Mouse (Mus musculus): Measurements from ENCODE around the gene Gpr162. TPM values are rescaled to one million over a fixed set of nuclear protein-coding genes. Genes with fewer than 3 reads are reported as not detected.

The Gpr162 gene
- 147 TPM for polyA plus RNA-seq (2015; fragmentation: Illumina TruSeq; extraction: RNeasy Lipid Tissue Mini Kit (QIAGEN cat#74804); ENCODE audit: low read depth, low replicate concordance)

GRCm38 (mm10) chr6:124863658-124864298 is at the start of gene Gpr162:
TSS of gene Gpr162 (minus strand) at chr6:124863983.

GRCm38 (mm10) chr6:124911533-124912218 is 47.9 kb upstream of the Gpr162 start, which contains the start of gene Lag3:
TSS of gene Lag3 (minus strand) at chr6:124911705.

GRCm38 (mm10) chr6:124887986-124888385 is 24.2 kb upstream of the Gpr162 start, which contains the start of gene Cd4:
TSS of gene Cd4 (minus strand) at chr6:124888221.

GRCm38 (mm10) chr6:124856916-124857839 is 6.6 kb downstream of the Gpr162 start, which contains the start of gene P3h3:
TSS of gene P3h3 (minus strand) at chr6:124857752.

GRCm38 (mm10) chr6:124840241-124841167 is 23.3 kb downstream of the Gpr162 start, which contains the start of gene Gnb3:
TSS of gene Gnb3 (minus strand) at chr6:124840275.

GRCm38 (mm10) chr6:124828868-124829798 is 34.6 kb downstream of the Gpr162 start, which contains the start of the genes Usp5 and Cdca3:
TSS of gene Usp5 (minus strand) at chr6:124829484.
TSS of gene Cdca3 (plus strand) at chr6:124829547.

GRCm38 (mm10) chr6:124813933-124814332 is 49.9 kb downstream of the Gpr162 start, which contains the start of gene Tpi1:
TSS of gene Tpi1 (minus strand) at chr6:124814296.

Other genes starting within 250 kb of the Gpr162 start
- gene C1s2, start 227.9 kb downstream of the Gpr162 start, polyA plus RNA-seq (2015; fragmentation: Illumina TruSeq; extraction: RNeasy Lipid Tissue Mini Kit (QIAGEN cat#74804); ENCODE audit: low read depth, low replicate concordance) = 0.16 TPM
- gene Lpcat3, start 201.0 kb downstream of the Gpr162 start, polyA plus RNA-seq (2015; fragmentation: Illumina TruSeq; extraction: RNeasy Lipid Tissue Mini Kit (QIAGEN cat#74804); ENCODE audit: low read depth, low replicate concordance) = 21.0 TPM
- gene Emg1, start 151.8 kb downstream of the Gpr162 start, polyA plus RNA-seq (2015; fragmentation: Illumina TruSeq; extraction: RNeasy Lipid Tissue Mini Kit (QIAGEN cat#74804); ENCODE audit: low read depth, low replicate concordance) = 72.4 TPM
- 127 TPM for gene Phb2, start 151.6 kb downstream of the Gpr162 start, polyA plus RNA-seq (2015; fragmentation: Illumina TruSeq; extraction: RNeasy Lipid Tissue Mini Kit (QIAGEN cat#74804); ENCODE audit: low read depth, low replicate concordance)
- gene Ptpn6, start 125.3 kb downstream of the Gpr162 start, polyA plus RNA-seq (2015; fragmentation: Illumina TruSeq; extraction: RNeasy Lipid Tissue Mini Kit (QIAGEN cat#74804); ENCODE audit: low read depth, low replicate concordance) = 7.4 TPM
- gene Grcc10, start 122.6 kb downstream of the Gpr162 start, polyA plus RNA-seq (2015; fragmentation: Illumina TruSeq; extraction: RNeasy Lipid Tissue Mini Kit (QIAGEN cat#74804); ENCODE audit: low read depth, low replicate concordance) = 262 TPM
- not detected for gene Gm45234, start 108.0 kb downstream of the Gpr162 start, polyA plus RNA-seq (2015; fragmentation: Illumina TruSeq; extraction: RNeasy Lipid Tissue Mini Kit (QIAGEN cat#74804); ENCODE audit: low read depth, low replicate concordance)
- gene Atn1, start 107.5 kb downstream of the Gpr162 start, polyA plus RNA-seq (2015; fragmentation: Illumina TruSeq; extraction: RNeasy Lipid Tissue Mini Kit (QIAGEN cat#74804); ENCODE audit: low read depth, low replicate concordance) = 71.6 TPM
- 1,006 TPM for gene Eno2, start 94.3 kb downstream of the Gpr162 start, polyA plus RNA-seq (2015; fragmentation: Illumina TruSeq; extraction: RNeasy Lipid Tissue Mini Kit (QIAGEN cat#74804); ENCODE audit: low read depth, low replicate concordance)
- 8.6 TPM for gene Lrrc23, start 84.3 kb downstream of the Gpr162 start, polyA plus RNA-seq (2015; fragmentation: Illumina TruSeq; extraction: RNeasy Lipid Tissue Mini Kit (QIAGEN cat#74804); ENCODE audit: low read depth, low replicate concordance)
- gene Spsb2, start 55.3 kb downstream of the Gpr162 start, polyA plus RNA-seq (2015; fragmentation: Illumina TruSeq; extraction: RNeasy Lipid Tissue Mini Kit (QIAGEN cat#74804); ENCODE audit: low read depth, low replicate concordance) = 3.1 TPM
- 974 TPM for gene Tpi1, start 49.7 kb downstream of the Gpr162 start, polyA plus RNA-seq (2015; fragmentation: Illumina TruSeq; extraction: RNeasy Lipid Tissue Mini Kit (QIAGEN cat#74804); ENCODE audit: low read depth, low replicate concordance)
- 163 TPM for gene Usp5, start 34.5 kb downstream of the Gpr162 start, polyA plus RNA-seq (2015; fragmentation: Illumina TruSeq; extraction: RNeasy Lipid Tissue Mini Kit (QIAGEN cat#74804); ENCODE audit: low read depth, low replicate concordance)
- 1.8 TPM for gene Cdca3, start 34.4 kb downstream of the Gpr162 start, polyA plus RNA-seq (2015; fragmentation: Illumina TruSeq; extraction: RNeasy Lipid Tissue Mini Kit (QIAGEN cat#74804); ENCODE audit: low read depth, low replicate concordance)
- gene Gnb3, start 23.7 kb downstream of the Gpr162 start, polyA plus RNA-seq (2015; fragmentation: Illumina TruSeq; extraction: RNeasy Lipid Tissue Mini Kit (QIAGEN cat#74804); ENCODE audit: low read depth, low replicate concordance) = 0.33 TPM
- gene P3h3, start 6.2 kb downstream of the Gpr162 start, polyA plus RNA-seq (2015; fragmentation: Illumina TruSeq; extraction: RNeasy Lipid Tissue Mini Kit (QIAGEN cat#74804); ENCODE audit: low read depth, low replicate concordance) = 32.1 TPM
- gene Cd4, start 24.2 kb upstream of the Gpr162 start, polyA plus RNA-seq (2015; fragmentation: Illumina TruSeq; extraction: RNeasy Lipid Tissue Mini Kit (QIAGEN cat#74804); ENCODE audit: low read depth, low replicate concordance) = 8.6 TPM
- gene Lag3, start 47.7 kb upstream of the Gpr162 start, polyA plus RNA-seq (2015; fragmentation: Illumina TruSeq; extraction: RNeasy Lipid Tissue Mini Kit (QIAGEN cat#74804); ENCODE audit: low read depth, low replicate concordance) = 5.8 TPM
- gene Ptms, start 56.1 kb upstream of the Gpr162 start, polyA plus RNA-seq (2015; fragmentation: Illumina TruSeq; extraction: RNeasy Lipid Tissue Mini Kit (QIAGEN cat#74804); ENCODE audit: low read depth, low replicate concordance) = 1,005 TPM
- gene Mlf2, start 67.4 kb upstream of the Gpr162 start, polyA plus RNA-seq (2015; fragmentation: Illumina TruSeq; extraction: RNeasy Lipid Tissue Mini Kit (QIAGEN cat#74804); ENCODE audit: low read depth, low replicate concordance) = 658 TPM
- 223 TPM for gene Cops7a, start 101.6 kb upstream of the Gpr162 start, polyA plus RNA-seq (2015; fragmentation: Illumina TruSeq; extraction: RNeasy Lipid Tissue Mini Kit (QIAGEN cat#74804); ENCODE audit: low read depth, low replicate concordance)
- gene Pianp, start 132.7 kb upstream of the Gpr162 start, polyA plus RNA-seq (2015; fragmentation: Illumina TruSeq; extraction: RNeasy Lipid Tissue Mini Kit (QIAGEN cat#74804); ENCODE audit: low read depth, low replicate concordance) = 147 TPM
- gene Zfp384, start 145.2 kb upstream of the Gpr162 start, polyA plus RNA-seq (2015; fragmentation: Illumina TruSeq; extraction: RNeasy Lipid Tissue Mini Kit (QIAGEN cat#74804); ENCODE audit: low read depth, low replicate concordance) = 32.4 TPM
- gene Ing4, start 175.8 kb upstream of the Gpr162 start, polyA plus RNA-seq (2015; fragmentation: Illumina TruSeq; extraction: RNeasy Lipid Tissue Mini Kit (QIAGEN cat#74804); ENCODE audit: low read depth, low replicate concordance) = 59.0 TPM
- gene Acrbp, start 185.7 kb upstream of the Gpr162 start, polyA plus RNA-seq (2015; fragmentation: Illumina TruSeq; extraction: RNeasy Lipid Tissue Mini Kit (QIAGEN cat#74804); ENCODE audit: low read depth, low replicate concordance) = 11.1 TPM
- not detected for gene Lpar5, start 203.9 kb upstream of the Gpr162 start, polyA plus RNA-seq (2015; fragmentation: Illumina TruSeq; extraction: RNeasy Lipid Tissue Mini Kit (QIAGEN cat#74804); ENCODE audit: low read depth, low replicate concordance)
- gene Chd4, start 232.0 kb upstream of the Gpr162 start, polyA plus RNA-seq (2015; fragmentation: Illumina TruSeq; extraction: RNeasy Lipid Tissue Mini Kit (QIAGEN cat#74804); ENCODE audit: low read depth, low replicate concordance) = 73.7 TPM

Measured in brain, adult 10 weeks (tissue).